Mouse (Mus musculus): ENCODE data around the gene Tmf1. TPM values are rescaled to one million over a fixed set of nuclear protein-coding genes. Genes with fewer than 3 reads are reported as not detected.

Gene Tmf1
- polyA plus RNA-seq, 1 experiment, result 3.8 TPM

- Histone ChIP-seq H3K4me1 (ENCODE audit: control insufficient read depth, insufficient read depth, low read length) (peaks cover 6% of the 10 kb centered on the region; the same call in 1 of the 2 replicates), H3K4me3 (replicated peaks; ENCODE audit: extremely low read depth, low read depth, low read length) (no peak overlapping the region)
- no peak for DNase-seq
- 65% methylated on average over 5 of the region's 5 CpGs for WGBS
- TF ChIP-seq CTCF (IDR thresholded peaks at IDR 0.05; ENCODE audit: insufficient read depth, low read length) (no peak), POLR2A (IDR thresholded peaks at IDR 0.05; ENCODE audit: borderline replicate concordance, extremely low read depth, low read depth, low read length) (no peak)
These were observed 41.8 kb upstream of the Tmf1 start for GRCm38 (mm10) chr6:97220672-97221071.

GRCm38 (mm10) chr6:97216154-97216821 is 37.4 kb upstream of the Tmf1 start:
- no peak overlapping the region for H3K4me3 ChIP-seq (replicated peaks; ENCODE audit: extremely low read depth, low read depth, low read length)
- WGBS, result 59% methylated on average over 4 of the region's 4 CpGs
- H3K4me1 ChIP-seq (ENCODE audit: control insufficient read depth, insufficient read depth, low read length), result peaks cover 10% of the 10 kb centered on the region
- no peak for DNase-seq
- TF ChIP-seq CTCF (IDR thresholded peaks at IDR 0.05; ENCODE audit: insufficient read depth, low read length), result no peak

GRCm38 (mm10) chr6:97211981-97212380 is 33.1 kb upstream of the Tmf1 start:
- WGBS, result 12% methylated on average over 12 of the region's 12 CpGs
- Histone ChIP-seq H3K4me1 (ENCODE audit: control insufficient read depth, insufficient read depth, low read length) (peaks cover 13% of the 10 kb centered on the region), H3K4me3 (replicated peaks; ENCODE audit: extremely low read depth, low read depth, low read length) (peak overlapping the region; percentile 21)
- TF ChIP-seq POLR2A (IDR thresholded peaks at IDR 0.05; ENCODE audit: borderline replicate concordance, extremely low read depth, low read depth, low read length) (no peak), CTCF (IDR thresholded peaks at IDR 0.05; ENCODE audit: insufficient read depth, low read length) (no peak)
- DNase-seq, result peak; percentile 41

- Histone ChIP-seq H3K4me3 (replicated peaks; ENCODE audit: extremely low read depth, low read depth, low read length) (peak overlapping the region; percentile 96), H3K4me1 (ENCODE audit: control insufficient read depth, insufficient read depth, low read length) (peaks cover 13% of the 10 kb centered on the region)
- under 1% methylated on average over 22 of the region's 22 CpGs for WGBS
- DNase-seq, result peak; percentile 59
- no peak for TF ChIP-seq POLR2A (IDR thresholded peaks at IDR 0.05; ENCODE audit: borderline replicate concordance, extremely low read depth, low read depth, low read length)
- TF ChIP-seq CTCF (IDR thresholded peaks at IDR 0.05; ENCODE audit: insufficient read depth, low read length), result no peak
These were observed 32.2 kb upstream of the Tmf1 start for GRCm38 (mm10) chr6:97210962-97211601.

- peak; percentile 80 for DNase-seq
- peak; percentile 88; the same call in 1 of the 2 replicates for TF ChIP-seq POLR2A (IDR thresholded peaks at IDR 0.05; ENCODE audit: borderline replicate concordance, extremely low read depth, low read depth, low read length)
- no peak for TF ChIP-seq CTCF (IDR thresholded peaks at IDR 0.05; ENCODE audit: insufficient read depth, low read length)
- H3K4me3 ChIP-seq (replicated peaks; ENCODE audit: extremely low read depth, low read depth, low read length), result peak within 1 kb of the TSS; percentile 96
- WGBS, result 6% methylated on average over 32 of the region's 32 CpGs
- peaks cover 13% of the 10 kb centered on the region for H3K4me1 ChIP-seq (ENCODE audit: control insufficient read depth, insufficient read depth, low read length)
These were observed 31.5 kb upstream of the Tmf1 start, which contains the start of gene Arl6ip5 for GRCm38 (mm10) chr6:97210191-97210961. Arl6ip5 (plus strand) TSS chr6:97210689.

GRCm38 (mm10) chr6:97209751-97210150 is 30.8 kb upstream of the Tmf1 start:
- 88% methylated on average over 4 of the region's 4 CpGs for WGBS
- DNase-seq, result no peak
- peaks cover 13% of the 10 kb centered on the region for H3K4me1 ChIP-seq (ENCODE audit: control insufficient read depth, insufficient read depth, low read length)
- TF ChIP-seq POLR2A (IDR thresholded peaks at IDR 0.05; ENCODE audit: borderline replicate concordance, extremely low read depth, low read depth, low read length) (no peak), CTCF (IDR thresholded peaks at IDR 0.05; ENCODE audit: insufficient read depth, low read length) (no peak)
- no peak overlapping the region for H3K4me3 ChIP-seq (replicated peaks; ENCODE audit: extremely low read depth, low read depth, low read length)

GRCm38 (mm10) chr6:97209201-97209600 is 30.3 kb upstream of the Tmf1 start:
- no peak for DNase-seq
- TF ChIP-seq CTCF (IDR thresholded peaks at IDR 0.05; ENCODE audit: insufficient read depth, low read length), result 0 out of 2 replicates have a peak, but pooled peaks have one; percentile 7
- no peak for TF ChIP-seq POLR2A (IDR thresholded peaks at IDR 0.05; ENCODE audit: borderline replicate concordance, extremely low read depth, low read depth, low read length)
- peaks cover 19% of the 10 kb centered on the region for H3K4me1 ChIP-seq (ENCODE audit: control insufficient read depth, insufficient read depth, low read length)
- H3K4me3 ChIP-seq (replicated peaks; ENCODE audit: extremely low read depth, low read depth, low read length), result no peak overlapping the region
- 43% methylated on average over 3 of the region's 3 CpGs for WGBS

GRCm38 (mm10) chr6:97208406-97208805 is 29.5 kb upstream of the Tmf1 start:
- no peak overlapping the region for H3K4me3 ChIP-seq (replicated peaks; ENCODE audit: extremely low read depth, low read depth, low read length)
- WGBS, result 33% methylated on average over 3 of the region's 3 CpGs
- DNase-seq, result no peak
- no peak for TF ChIP-seq CTCF (IDR thresholded peaks at IDR 0.05; ENCODE audit: insufficient read depth, low read length)
- TF ChIP-seq POLR2A (IDR thresholded peaks at IDR 0.05; ENCODE audit: borderline replicate concordance, extremely low read depth, low read depth, low read length), result no peak
- peaks cover 15% of the 10 kb centered on the region for H3K4me1 ChIP-seq (ENCODE audit: control insufficient read depth, insufficient read depth, low read length)

- TF ChIP-seq POLR2A (IDR thresholded peaks at IDR 0.05; ENCODE audit: borderline replicate concordance, extremely low read depth, low read depth, low read length), result no peak
- TF ChIP-seq CTCF (IDR thresholded peaks at IDR 0.05; ENCODE audit: insufficient read depth, low read length), result no peak
- no peak overlapping the region for H3K4me3 ChIP-seq (replicated peaks; ENCODE audit: extremely low read depth, low read depth, low read length)
- DNase-seq, result no peak
- H3K4me1 ChIP-seq (ENCODE audit: control insufficient read depth, insufficient read depth, low read length), result peaks cover 14% of the 10 kb centered on the region
- 64% methylated on average over 4 of the region's 4 CpGs for WGBS
These were observed 28.2 kb upstream of the Tmf1 start for GRCm38 (mm10) chr6:97207085-97207484.
